10 mouse cellular contexts compared by ENCODE assay signal in the genomic region with DNA sequence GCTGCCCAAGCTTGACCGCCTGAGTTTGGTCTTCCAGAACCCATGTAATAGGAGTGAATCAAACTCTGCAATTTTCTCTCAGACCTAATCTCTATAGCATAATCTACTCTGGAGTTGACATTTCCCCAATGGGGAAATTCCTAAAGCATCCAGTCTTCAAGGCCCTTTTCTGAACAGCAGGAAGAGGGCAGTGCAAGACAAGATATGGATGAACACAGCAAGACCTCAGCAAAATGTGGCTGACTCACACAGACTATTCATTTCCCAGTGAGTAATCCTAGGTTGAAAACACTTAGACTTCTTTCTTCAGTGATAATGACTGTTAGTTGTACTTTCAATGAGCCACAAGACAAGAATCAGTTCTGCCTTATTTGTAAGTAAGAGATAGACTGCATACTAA. TPM values are rescaled to one million over a fixed set of nuclear protein-coding genes. Genes with fewer than 3 reads are reported as not detected.
DNase-seq lines count a peak whose midpoint lies in the region; ATAC-seq and TF ChIP-seq lines count a peak whose summit lies in the region.
"Had no signal": no experiment of that assay in that cellular context is flagged by ENCODE, and none has a peak within 500 bp of the region (broad histone marks: within the 10 kb centered on the region; RNA-seq: fewer than 3 reads in every experiment).

No protein-coding gene starts in this region.

- H3K36me3 ChIP-seq in hindbrain, embryonic 11.5 days (ENCODE audit: control insufficient read depth, insufficient read depth, low read length): no peaks in the 10 kb centered on the region
- H3K36me3 ChIP-seq in hindbrain, embryonic 12.5 days: no peaks in the 10 kb centered on the region
- no peaks in the 10 kb centered on the region for H3K36me3 ChIP-seq in C2C12 (ENCODE audit: control insufficient read depth, insufficient read depth)
- H3K36me3 ChIP-seq: limb, embryonic 13.5 days; stomach, embryonic 15.5 days had no signal

- no peak overlapping the region for H3ac ChIP-seq in C2C12 (ENCODE audit: control insufficient read depth, insufficient read length, low read depth)

- no peaks in the 10 kb centered on the region for H3K27me3 ChIP-seq in hindbrain, embryonic 11.5 days (ENCODE audit: control insufficient read depth, insufficient read depth, low read length)
- H3K27me3 ChIP-seq in hindbrain, embryonic 12.5 days: no peaks in the 10 kb centered on the region
- H3K27me3 ChIP-seq in C2C12 (ENCODE audit: control insufficient read depth, insufficient read depth, insufficient read length): no peaks in the 10 kb centered on the region
- H3K27me3 ChIP-seq: limb, embryonic 13.5 days; stomach, embryonic 15.5 days had no signal

- H3K79me2 ChIP-seq in C2C12 (ENCODE audit: control insufficient read depth, insufficient read depth): no peaks in the 10 kb centered on the region

- peak; percentile 41 for TF ChIP-seq CTCF in C2C12 (IDR thresholded peaks at IDR 0.05; ENCODE audit: control insufficient read depth, insufficient read depth, insufficient read length)

- no peak overlapping the region for H3K4me2 ChIP-seq in hindbrain, embryonic 11.5 days (replicated peaks; ENCODE audit: low read depth, low read length)
- H3K4me2 ChIP-seq in hindbrain, embryonic 12.5 days (replicated peaks): no peak overlapping the region
- H3K4me2 ChIP-seq: limb, embryonic 13.5 days; stomach, embryonic 15.5 days had no signal

- H3K9me3 ChIP-seq in hindbrain, embryonic 11.5 days (ENCODE audit: control insufficient read depth, low read length): no peaks in the 10 kb centered on the region
- no peaks in the 10 kb centered on the region for H3K9me3 ChIP-seq in hindbrain, embryonic 12.5 days (replicated peaks)
- H3K9me3 ChIP-seq: limb, embryonic 13.5 days; stomach, embryonic 15.5 days had no signal

- no peak overlapping the region for H3K27ac ChIP-seq in hindbrain, embryonic 11.5 days (ENCODE audit: low read depth, low read length)
- H3K27ac ChIP-seq in hindbrain, embryonic 12.5 days: no peak overlapping the region
- H3K27ac ChIP-seq: limb, embryonic 13.5 days; stomach, embryonic 15.5 days had no signal

- no peak overlapping the region for H3K4me3 ChIP-seq in hindbrain, embryonic 11.5 days (ENCODE audit: low read depth, low read length)
- no peak overlapping the region for H3K4me3 ChIP-seq in hindbrain, embryonic 12.5 days
- H3K4me3 ChIP-seq in C2C12 (ENCODE audit: insufficient read depth, poor library complexity, severe bottlenecking): no peak overlapping the region
- H3K4me3 ChIP-seq: limb, embryonic 13.5 days; stomach, embryonic 15.5 days had no signal

- H3K79me3 ChIP-seq in C2C12 (ENCODE audit: low read depth): no peaks in the 10 kb centered on the region

- no peak overlapping the region for H3K9ac ChIP-seq in hindbrain, embryonic 11.5 days (ENCODE audit: low read depth, low read length)
- no peak overlapping the region for H3K9ac ChIP-seq in hindbrain, embryonic 12.5 days
- H3K9ac ChIP-seq: limb, embryonic 13.5 days; stomach, embryonic 15.5 days had no signal

- no peaks in the 10 kb centered on the region for H3K4me1 ChIP-seq in hindbrain, embryonic 11.5 days (replicated peaks; ENCODE audit: control insufficient read depth, insufficient read depth, low read length)
- H3K4me1 ChIP-seq in hindbrain, embryonic 12.5 days: no peaks in the 10 kb centered on the region
- H3K4me1 ChIP-seq: limb, embryonic 13.5 days; stomach, embryonic 15.5 days had no signal

- no peak for ATAC-seq in hindbrain, embryonic 11.5 days (ENCODE audit: low FRiP score)
- no peak for ATAC-seq in hindbrain, embryonic 12.5 days (ENCODE audit: low FRiP score)

- WGBS in hindbrain, embryonic 11.5 days: 81% methylated on average over 1 of the region's 1 CpGs
- WGBS in hindbrain, embryonic 12.5 days: 77% methylated on average over 1 of the region's 1 CpGs

- DNase-seq in hindbrain, embryonic 11.5 days (ENCODE audit: low spot score): peak; percentile 4
- peak; percentile 66 for DNase-seq in adrenal gland, postnatal 14 days
- DNase-seq in frontal cortex, adult 2 months (ENCODE audit: extremely low spot score in 1 of 2, low spot score in 1 of 2): peak; percentile 38 to 83
- DNase-seq in left cerebral cortex, adult 18-20 months (ENCODE audit: low spot score in 2 of 2): peak; percentile 52 to 61
- DNase-seq in right cerebral cortex, postnatal 25 days: peak; percentile 33
- DNase-seq in spleen, adult 12 weeks (ENCODE audit: low spot score): no peak

TF ChIP-seq in C2C12, 6 proteins besides CTCF, POLR2A, EP300 and RAD21:
- TF ChIP-seq CEBPB (IDR thresholded peaks at IDR 0.05; ENCODE audit: low read depth) (no peak), FOSL1 (IDR thresholded peaks at IDR 0.05; ENCODE audit: insufficient read depth, low read length, poor library complexity, severe bottlenecking) (no peak), MYOD1 (IDR thresholded peaks at IDR 0.05; ENCODE audit: control insufficient read depth, insufficient read length, low read depth) (no peak), USF1 (IDR thresholded peaks at IDR 0.05; ENCODE audit: low read depth) (no peak), MAX (IDR thresholded peaks at IDR 0.05) (no peak), MYOG (IDR thresholded peaks at IDR 0.05; ENCODE audit: control insufficient read depth, extremely low read depth, insufficient read length) (no peak)

RNA-seq across cellular contexts. Expression of gene Acyp2, which starts 26.7 kb away (rescaled TPM):
- 12.4 and 14.6 TPM in 2 replicates for polyA plus RNA-seq in hindbrain, embryonic 11.5 days (2014; fragmentation: Nextera tagmentation; extraction: Ambion mirVana)
- 14.4 and 15.4 TPM in 2 replicates for polyA plus RNA-seq in hindbrain, embryonic 12.5 days (2016; fragmentation: Nextera tagmentation; extraction: Ambion mirVana)
- 4.8 TPM for polyA plus RNA-seq in C2C12 (2012; fragmentation: generic; extraction: Trizol)
- 49.0 and 60.8 TPM in 2 replicates for total RNA-seq in adrenal gland, postnatal 14 days (2021)
- 41.8 and 54.5 TPM in 2 replicates for polyA plus RNA-seq in frontal cortex, adult 2 months (2012; rRNA removed)
- total RNA-seq in left cerebral cortex, adult 18-20 months (2021): 10 to 100 TPM; 21.3 to 26.8 TPM
